Mouse (Mus musculus) erythroid progenitor cell, adult 5-6 weeks (primary cell): ENCODE measurements at regions not wholly inside any gene's neighbourhood (a gene's known extent, or its start where the extent isn't known, plus 50 kb on each side); places are given as distances from the start of the nearest gene placed in this dataset.

Experiments
- ATAC-seq: replicated peaks from 2 replicates; pipeline ENCODE4 v1.8.0; 2016; ENCODE audit warnings: moderate number of reproducible peaks, mild to moderate bottlenecking, moderate TSS enrichment, inconsistent platforms; ENCODE audit not compliant: poor library complexity, low FRiP score, severe bottlenecking

- no peak for ATAC-seq
These were observed 53.5 kb upstream of the Ralgapa2 start for GRCm38 (mm10) chr2:146565693-146566092.

- ATAC-seq = no peak
These were observed 56.2 kb upstream of the Ralgapa2 start for GRCm38 (mm10) chr2:146568171-146568842.

- ATAC-seq = no peak
These were observed 58.9 kb upstream of the Ralgapa2 start for GRCm38 (mm10) chr2:146571036-146571435.

- ATAC-seq = no peak
These were observed 59.7 kb upstream of the Ralgapa2 start for GRCm38 (mm10) chr2:146571857-146572256.

- ATAC-seq = no peak
These were observed 63.6 kb upstream of the Ralgapa2 start for GRCm38 (mm10) chr2:146575610-146576297.

GRCm38 (mm10) chr2:146576298-146576905 is 64.3 kb upstream of the Ralgapa2 start:
- no peak for ATAC-seq

GRCm38 (mm10) chr2:146577096-146577495 is 65.0 kb upstream of the Ralgapa2 start:
- ATAC-seq = no peak

GRCm38 (mm10) chr2:146581220-146581619 is 69.1 kb upstream of the Ralgapa2 start:
- ATAC-seq = no peak

GRCm38 (mm10) chr2:146583807-146584388 is 71.8 kb upstream of the Ralgapa2 start:
- ATAC-seq = no peak

- no peak for ATAC-seq
These were observed 74.2 kb upstream of the Ralgapa2 start for GRCm38 (mm10) chr2:146586381-146586780.

- no peak for ATAC-seq
These were observed 74.8 kb upstream of the Ralgapa2 start for GRCm38 (mm10) chr2:146586981-146587380.

- no peak for ATAC-seq
These were observed 77.7 kb upstream of the Ralgapa2 start for GRCm38 (mm10) chr2:146589860-146590259.

- ATAC-seq = no peak
These were observed 81.1 kb upstream of the Ralgapa2 start for GRCm38 (mm10) chr2:146593291-146593690.

GRCm38 (mm10) chr2:146594212-146594611 is 82.1 kb upstream of the Ralgapa2 start:
- ATAC-seq = no peak

GRCm38 (mm10) chr2:146595673-146596072 is 83.5 kb upstream of the Ralgapa2 start:
- ATAC-seq = no peak

GRCm38 (mm10) chr2:146606170-146606569 is 94.0 kb upstream of the Ralgapa2 start:
- ATAC-seq = no peak

GRCm38 (mm10) chr2:146610896-146611295 is 98.8 kb upstream of the Ralgapa2 start:
- ATAC-seq = no peak

GRCm38 (mm10) chr2:146611886-146612521 is 99.9 kb upstream of the Ralgapa2 start:
- ATAC-seq = peak; percentile 67

- no peak for ATAC-seq
These were observed 100.6 kb upstream of the Ralgapa2 start for GRCm38 (mm10) chr2:146612522-146613288.

- ATAC-seq = no peak
These were observed 109.0 kb upstream of the Ralgapa2 start for GRCm38 (mm10) chr2:146621167-146621566.
